ENCODE assay signal across 10 mouse cellular contexts in the genomic region with DNA sequence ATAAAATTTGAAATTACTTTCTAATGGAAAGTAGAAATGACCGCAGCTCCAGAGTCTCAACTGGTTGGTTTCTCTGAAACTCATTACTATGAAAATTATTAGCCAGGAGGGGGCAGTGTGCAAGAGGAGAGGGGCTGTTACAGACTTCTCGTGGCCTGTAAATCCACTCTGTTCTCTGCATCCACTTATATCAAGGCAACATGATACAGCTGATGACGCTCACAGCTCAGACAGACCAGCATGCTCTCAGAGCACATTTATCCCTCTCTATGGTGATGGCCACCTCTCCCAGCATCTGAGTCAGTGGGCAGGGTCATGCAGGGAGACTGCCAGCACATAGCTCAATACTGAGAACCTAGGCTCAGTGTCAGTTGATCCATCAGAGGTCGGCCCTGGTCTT.
DNase-seq lines count a peak whose midpoint lies in the region; ATAC-seq and TF ChIP-seq lines count a peak whose summit lies in the region.
"Had no signal": no experiment of that assay in that cellular context is flagged by ENCODE, and none has a peak within 500 bp of the region (broad histone marks: within the 10 kb centered on the region; RNA-seq: fewer than 3 reads in every experiment).

No protein-coding gene starts in this region.

- no peaks in the 10 kb centered on the region for H3K27me3 ChIP-seq in forebrain, embryonic 12.5 days
- no peaks in the 10 kb centered on the region for H3K27me3 ChIP-seq in forebrain, embryonic 16.5 days (replicated peaks; ENCODE audit: control insufficient read depth, insufficient read depth, low read length)
- H3K27me3 ChIP-seq in liver, postnatal 0 days (ENCODE audit: insufficient read depth, low read length) = no peaks in the 10 kb centered on the region
- no peaks in the 10 kb centered on the region for H3K27me3 ChIP-seq in liver, embryonic 12.5 days (replicated peaks)
- H3K27me3 ChIP-seq in forebrain, embryonic 13.5 days = no peaks in the 10 kb centered on the region
- H3K27me3 ChIP-seq in midbrain, postnatal 0 days (ENCODE audit: insufficient read depth, low read length) = no peaks in the 10 kb centered on the region

- no peak overlapping the region for H3K9ac ChIP-seq in forebrain, embryonic 12.5 days
- H3K9ac ChIP-seq in forebrain, embryonic 16.5 days (replicated peaks; ENCODE audit: low read depth, low read length) = no peak overlapping the region
- no peak overlapping the region for H3K9ac ChIP-seq in liver, postnatal 0 days (replicated peaks)
- no peak overlapping the region for H3K9ac ChIP-seq in liver, embryonic 12.5 days
- no peak overlapping the region for H3K9ac ChIP-seq in forebrain, embryonic 13.5 days
- no peak overlapping the region for H3K9ac ChIP-seq in midbrain, postnatal 0 days (replicated peaks; ENCODE audit: low read length, poor library complexity, severe bottlenecking)

- H3K4me3 ChIP-seq in forebrain, embryonic 12.5 days (replicated peaks) = no peak overlapping the region
- no peak overlapping the region for H3K4me3 ChIP-seq in forebrain, embryonic 16.5 days (replicated peaks; ENCODE audit: low read length)
- H3K4me3 ChIP-seq in liver, postnatal 0 days (ENCODE audit: low read depth, low read length) = no peak overlapping the region
- H3K4me3 ChIP-seq in liver, embryonic 12.5 days = no peak overlapping the region
- H3K4me3 ChIP-seq in forebrain, embryonic 13.5 days = no peak overlapping the region
- H3K4me3 ChIP-seq in midbrain, postnatal 0 days (ENCODE audit: low read depth, low read length) = no peak overlapping the region

- H3K9me3 ChIP-seq in forebrain, embryonic 12.5 days = no peaks in the 10 kb centered on the region
- no peaks in the 10 kb centered on the region for H3K9me3 ChIP-seq in forebrain, embryonic 16.5 days (ENCODE audit: control insufficient read depth, low read length)
- no peaks in the 10 kb centered on the region for H3K9me3 ChIP-seq in liver, postnatal 0 days (ENCODE audit: low read length)
- H3K9me3 ChIP-seq in liver, embryonic 12.5 days (replicated peaks) = no peaks in the 10 kb centered on the region
- H3K9me3 ChIP-seq in forebrain, embryonic 13.5 days (replicated peaks) = no peaks in the 10 kb centered on the region
- H3K9me3 ChIP-seq in midbrain, postnatal 0 days (ENCODE audit: low read length) = no peaks in the 10 kb centered on the region

- TF ChIP-seq CTCF in liver, postnatal 0 days (IDR thresholded peaks at IDR 0.05; ENCODE audit: low read depth) = peak; percentile 36; the same call in 1 of the 2 replicates
- TF ChIP-seq CTCF in midbrain, postnatal 0 days (IDR thresholded peaks at IDR 0.05) = peak; percentile 45

- H3K4me1 ChIP-seq in forebrain, embryonic 12.5 days = no peaks in the 10 kb centered on the region
- peaks cover 3% of the 10 kb centered on the region; the same call in 1 of the 2 replicates for H3K4me1 ChIP-seq in forebrain, embryonic 16.5 days (replicated peaks; ENCODE audit: control insufficient read depth, insufficient read depth, low read length)
- H3K4me1 ChIP-seq in liver, postnatal 0 days (ENCODE audit: insufficient read depth) = no peaks in the 10 kb centered on the region
- no peaks in the 10 kb centered on the region for H3K4me1 ChIP-seq in liver, embryonic 12.5 days
- H3K4me1 ChIP-seq in forebrain, embryonic 13.5 days = 0 out of 2 replicates have a peak, but pooled peaks cover 3% of the 10 kb centered on the region
- H3K4me1 ChIP-seq in midbrain, postnatal 0 days (ENCODE audit: insufficient read depth, low read length) = no peaks in the 10 kb centered on the region

- DNase-seq in liver, postnatal 0 days = no peak
- DNase-seq in midbrain, postnatal 0 days (ENCODE audit: low spot score) = peak; percentile 44
- DNase-seq in left cerebral cortex, postnatal 4 days = no peak
- DNase-seq in thymus, adult 18-20 months = no peak
- DNase-seq: adrenal gland, postnatal 36 days; right cerebral cortex, adult 18-20 months had no signal

- no peak for TF ChIP-seq EP300 in liver, postnatal 0 days (IDR thresholded peaks at IDR 0.05; ENCODE audit: low read depth)

- intact Hi-C loops in left cerebral cortex, postnatal 4 days (cut with DNase I) = no loop called here

- no peak overlapping the region for H3K27ac ChIP-seq in forebrain, embryonic 12.5 days
- H3K27ac ChIP-seq in forebrain, embryonic 16.5 days (ENCODE audit: low read length) = no peak overlapping the region
- no peak overlapping the region for H3K27ac ChIP-seq in liver, postnatal 0 days (ENCODE audit: low read depth)
- H3K27ac ChIP-seq in liver, embryonic 12.5 days = no peak overlapping the region
- no peak overlapping the region for H3K27ac ChIP-seq in forebrain, embryonic 13.5 days
- no peak overlapping the region for H3K27ac ChIP-seq in midbrain, postnatal 0 days (ENCODE audit: low read depth, low read length)

- peaks cover 19% of the 10 kb centered on the region for H3K36me3 ChIP-seq in forebrain, embryonic 12.5 days (replicated peaks)
- H3K36me3 ChIP-seq in forebrain, embryonic 16.5 days (ENCODE audit: control insufficient read depth, insufficient read depth) = no peaks in the 10 kb centered on the region
- H3K36me3 ChIP-seq in liver, postnatal 0 days (replicated peaks; ENCODE audit: insufficient read depth, low read length) = no peaks in the 10 kb centered on the region
- H3K36me3 ChIP-seq in liver, embryonic 12.5 days = no peaks in the 10 kb centered on the region
- H3K36me3 ChIP-seq in forebrain, embryonic 13.5 days (ENCODE audit: poor library complexity, severe bottlenecking) = peaks cover 18% of the 10 kb centered on the region; the same call in 1 of the 2 replicates
- peaks cover 5% of the 10 kb centered on the region; the same call in 1 of the 2 replicates for H3K36me3 ChIP-seq in midbrain, postnatal 0 days (ENCODE audit: insufficient read depth, low read length)

- 73% methylated on average over 4 of the region's 4 CpGs for WGBS in forebrain, embryonic 12.5 days
- 69% methylated on average over 4 of the region's 4 CpGs for WGBS in forebrain, embryonic 16.5 days
- 75% methylated on average over 4 of the region's 4 CpGs for WGBS in liver, postnatal 0 days (ENCODE audit: insufficient replicate concordance)
- WGBS in liver, embryonic 12.5 days (ENCODE audit: insufficient replicate concordance) = 66% methylated on average over 4 of the region's 4 CpGs
- WGBS in forebrain, embryonic 13.5 days = 74% methylated on average over 4 of the region's 4 CpGs
- WGBS in midbrain, postnatal 0 days = 67% methylated on average over 4 of the region's 4 CpGs

- no peak overlapping the region for H3K4me2 ChIP-seq in forebrain, embryonic 12.5 days
- H3K4me2 ChIP-seq in forebrain, embryonic 16.5 days (ENCODE audit: low read length) = no peak overlapping the region
- no peak overlapping the region for H3K4me2 ChIP-seq in liver, postnatal 0 days (ENCODE audit: low read depth, low read length)
- no peak overlapping the region for H3K4me2 ChIP-seq in liver, embryonic 12.5 days
- H3K4me2 ChIP-seq in forebrain, embryonic 13.5 days = no peak overlapping the region
- H3K4me2 ChIP-seq in midbrain, postnatal 0 days (ENCODE audit: low read depth, low read length, poor library complexity, severe bottlenecking) = no peak overlapping the region

- ATAC-seq in forebrain, embryonic 12.5 days (ENCODE audit: low FRiP score) = 0 out of 2 replicates have a peak, but pooled peaks have one; percentile 14
- no peak for ATAC-seq in forebrain, embryonic 16.5 days
- no peak for ATAC-seq in liver, postnatal 0 days
- no peak for ATAC-seq in liver, embryonic 12.5 days
- peak; percentile 57; the same call in 1 of the 2 replicates for ATAC-seq in forebrain, embryonic 13.5 days
- ATAC-seq in midbrain, postnatal 0 days (ENCODE audit: low FRiP score) = no peak

Comparison
In these comparisons a context has a peak if more than half of its experiments do, and no peak if none do; other contexts are left out.
1. ATAC-seq: peak in forebrain, embryonic 12.5 days (single experiment) and forebrain, embryonic 13.5 days (single experiment); none in forebrain, embryonic 16.5 days (single experiment), liver, postnatal 0 days (single experiment), liver, embryonic 12.5 days (single experiment) and midbrain, postnatal 0 days (single experiment).